Mouse (Mus musculus): ENCODE measurements at regions not wholly inside any gene's neighbourhood (a gene's known extent, or its start where the extent isn't known, plus 50 kb on each side); places are given as distances from the start of the nearest gene placed in this dataset.

DNA sequence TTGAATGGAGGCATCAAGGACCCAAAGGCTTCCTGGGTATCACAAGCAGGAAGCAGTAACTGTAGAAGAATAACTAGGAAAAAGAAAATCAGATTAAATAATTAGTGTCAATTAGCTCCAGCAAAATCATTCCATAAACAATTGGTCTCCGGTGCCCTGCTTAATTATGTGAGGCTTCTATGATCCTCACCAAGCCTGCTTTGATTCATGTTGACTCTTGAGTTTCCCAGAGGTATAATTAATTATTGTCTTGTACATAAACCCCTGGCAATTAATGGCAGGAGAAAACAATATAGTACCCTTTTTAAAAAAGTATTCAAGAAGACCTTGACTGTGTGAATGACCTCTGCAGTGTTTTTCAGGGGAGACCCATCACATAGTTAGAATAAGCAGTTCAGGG lies 61.5 kb upstream of the Sp8 start:
- H3K36me3 ChIP-seq, result no peaks in the 10 kb centered on the region
- H3K9me3 ChIP-seq, result no peaks in the 10 kb centered on the region
- no peaks in the 10 kb centered on the region for H3K27me3 ChIP-seq
- ATAC-seq (replicated peaks), result no peak
- no peak overlapping the region for H3K4me2 ChIP-seq (replicated peaks)
- H3K9ac ChIP-seq (replicated peaks), result no peak overlapping the region
- 5% methylated on average over 1 of the region's 1 CpGs for WGBS
- H3K27ac ChIP-seq (replicated peaks), result no peak overlapping the region
- H3K4me3 ChIP-seq, result no peak overlapping the region
- H3K4me1 ChIP-seq, result no peaks in the 10 kb centered on the region

DNA sequence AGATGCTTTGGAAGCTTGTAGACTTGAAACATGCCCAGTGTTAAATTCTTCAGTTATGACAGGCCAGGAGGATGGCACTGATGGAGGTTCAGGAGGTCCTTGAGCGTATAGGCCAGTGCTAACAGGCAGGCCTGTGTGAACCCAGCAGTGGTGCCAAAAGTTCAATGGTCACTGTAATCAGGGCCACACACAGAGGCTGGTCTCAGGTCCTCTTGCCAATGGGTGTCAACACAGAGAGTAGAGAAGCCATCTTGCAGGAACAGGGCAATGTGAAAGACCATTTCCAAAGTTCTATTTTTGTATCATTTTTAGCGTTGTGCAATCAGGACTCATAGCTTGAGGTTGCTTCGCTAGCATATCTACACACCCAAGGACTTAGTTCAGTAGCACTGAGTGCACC lies 64.2 kb upstream of the Sp8 start:
- no peaks in the 10 kb centered on the region for H3K9me3 ChIP-seq
- no peak for ATAC-seq (replicated peaks)
- no peaks in the 10 kb centered on the region for H3K27me3 ChIP-seq
- H3K27ac ChIP-seq (replicated peaks), result no peak overlapping the region
- no peak overlapping the region for H3K4me2 ChIP-seq (replicated peaks)
- H3K36me3 ChIP-seq, result no peaks in the 10 kb centered on the region
- WGBS, result 92% methylated on average over 3 of the region's 3 CpGs
- no peak overlapping the region for H3K4me3 ChIP-seq
- no peaks in the 10 kb centered on the region for H3K4me1 ChIP-seq
- no peak overlapping the region for H3K9ac ChIP-seq (replicated peaks)

GRCm38 (mm10) chr12:118775463-118776064 lies 70.6 kb upstream of the Sp8 start:
- Histone ChIP-seq H3K27ac (replicated peaks) (no peak overlapping the region), H3K4me3 (no peak overlapping the region), H3K4me2 (replicated peaks) (no peak overlapping the region), H3K4me1 (no peaks in the 10 kb centered on the region), H3K9me3 (no peaks in the 10 kb centered on the region), H3K36me3 (no peaks in the 10 kb centered on the region), H3K9ac (replicated peaks) (no peak overlapping the region), H3K27me3 (no peaks in the 10 kb centered on the region)
- ATAC-seq (replicated peaks), result no peak
- WGBS, result 51% methylated on average over 1 of the region's 1 CpGs

DNA sequence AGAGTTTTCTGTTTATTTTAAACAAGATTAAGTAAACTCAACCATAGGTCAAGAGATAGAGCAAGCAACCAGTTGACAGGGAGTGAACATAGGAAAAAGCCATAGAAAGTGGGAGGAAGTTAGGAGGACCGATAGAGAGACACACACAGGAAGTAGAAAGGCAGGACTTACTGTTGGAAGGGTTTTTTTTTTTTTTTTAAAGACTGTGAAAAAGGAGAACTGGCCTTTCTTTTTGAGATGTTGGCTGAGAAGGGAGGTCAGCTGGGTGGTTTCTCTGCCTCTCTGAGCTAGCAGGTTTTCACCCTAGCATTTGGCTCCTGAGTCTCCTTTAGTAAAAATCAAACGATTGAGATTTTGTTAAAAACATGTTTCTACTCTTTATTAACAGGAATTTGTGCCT lies 73.3 kb upstream of the Sp8 start:
- Histone ChIP-seq H3K27ac (replicated peaks) (no peak overlapping the region), H3K27me3 (no peaks in the 10 kb centered on the region), H3K4me3 (no peak overlapping the region), H3K4me2 (replicated peaks) (no peak overlapping the region), H3K9me3 (no peaks in the 10 kb centered on the region), H3K4me1 (no peaks in the 10 kb centered on the region), H3K36me3 (no peaks in the 10 kb centered on the region), H3K9ac (replicated peaks) (no peak overlapping the region)
- 88% methylated on average over 2 of the region's 2 CpGs for WGBS
- ATAC-seq (replicated peaks), result no peak

DNA sequence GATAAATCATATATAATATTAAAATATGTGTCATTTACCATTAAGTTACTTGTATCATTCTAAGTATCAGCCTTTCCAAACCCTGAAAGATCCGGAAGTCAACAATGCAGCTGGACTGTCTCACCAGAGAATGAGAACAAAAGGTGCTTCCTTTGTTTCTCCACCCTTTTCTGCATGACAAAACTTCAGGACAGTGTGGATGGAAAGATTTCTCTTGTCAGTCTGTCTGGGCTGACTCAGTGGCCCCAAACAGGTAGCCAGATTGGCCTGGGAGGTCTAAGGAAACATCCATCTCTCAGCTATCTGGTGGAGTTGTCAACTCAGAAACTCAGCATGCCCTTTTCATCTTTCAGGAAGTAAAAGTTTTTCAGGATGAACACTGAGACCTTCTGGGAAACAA lies 79.7 kb upstream of the Sp8 start:
- Histone ChIP-seq H3K9ac (replicated peaks) (no peak overlapping the region), H3K4me1 (no peaks in the 10 kb centered on the region), H3K9me3 (no peaks in the 10 kb centered on the region), H3K27ac (replicated peaks) (no peak overlapping the region), H3K27me3 (no peaks in the 10 kb centered on the region), H3K36me3 (no peaks in the 10 kb centered on the region), H3K4me2 (replicated peaks) (no peak overlapping the region), H3K4me3 (no peak overlapping the region)
- WGBS, result 67% methylated on average over 1 of the region's 1 CpGs
- no peak for ATAC-seq (replicated peaks)

DNA sequence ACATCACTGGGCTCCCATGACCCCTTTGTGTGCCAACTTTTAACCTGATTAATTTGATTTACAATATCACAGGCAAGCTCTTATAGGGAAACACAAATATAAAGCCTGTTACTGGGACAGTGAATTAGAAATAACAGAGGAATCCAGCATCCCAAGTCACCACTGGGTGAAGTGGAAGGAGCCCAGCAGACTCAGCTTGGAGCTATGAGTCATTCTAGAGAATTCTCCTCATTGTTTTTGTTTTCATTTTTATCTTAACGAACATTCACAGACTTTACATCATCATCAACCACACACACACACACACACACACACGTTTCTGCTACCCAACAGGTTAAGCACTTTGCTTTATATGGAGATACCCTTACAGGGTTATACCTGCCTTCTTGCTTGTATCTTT lies 92.1 kb upstream of the Sp8 start:
- Histone ChIP-seq H3K4me2 (replicated peaks) (no peak overlapping the region), H3K9ac (replicated peaks) (no peak overlapping the region), H3K4me1 (no peaks in the 10 kb centered on the region), H3K27me3 (no peaks in the 10 kb centered on the region), H3K9me3 (no peaks in the 10 kb centered on the region), H3K4me3 (no peak overlapping the region), H3K36me3 (no peaks in the 10 kb centered on the region), H3K27ac (replicated peaks) (no peak overlapping the region)
- ATAC-seq (replicated peaks), result no peak
- 55% methylated on average over 2 of the region's 2 CpGs for WGBS

DNA sequence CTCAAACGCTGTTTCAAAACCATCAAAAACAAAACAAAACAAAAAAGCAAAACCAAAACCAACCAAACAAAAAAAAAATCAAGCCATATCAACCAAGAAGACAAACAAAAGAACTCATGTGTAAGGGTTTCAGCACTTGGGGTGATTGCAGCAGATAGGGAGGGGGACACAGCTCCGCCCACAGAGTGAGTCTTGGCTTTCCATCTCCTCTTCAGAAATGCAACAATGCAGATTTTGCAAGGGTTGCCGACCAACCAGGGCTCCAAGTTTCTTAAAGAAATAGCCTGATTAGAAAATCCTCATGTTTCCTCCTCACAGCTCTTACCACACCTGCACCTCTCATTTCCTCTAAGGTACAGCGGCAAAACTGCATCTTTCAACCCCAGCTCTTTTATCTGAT lies 107.0 kb upstream of the Sp8 start:
- Histone ChIP-seq H3K4me3 (no peak overlapping the region), H3K27ac (replicated peaks) (no peak overlapping the region), H3K9ac (replicated peaks) (no peak overlapping the region), H3K27me3 (no peaks in the 10 kb centered on the region), H3K36me3 (no peaks in the 10 kb centered on the region), H3K9me3 (no peaks in the 10 kb centered on the region), H3K4me1 (no peaks in the 10 kb centered on the region), H3K4me2 (replicated peaks) (no peak overlapping the region)
- WGBS, result 67% methylated on average over 4 of the region's 4 CpGs
- no peak for ATAC-seq (replicated peaks)

- H3K4me2 ChIP-seq (replicated peaks), result no peak overlapping the region
- no peak overlapping the region for H3K27ac ChIP-seq (replicated peaks)
- peaks cover 6% of the 10 kb centered on the region; the same call in 1 of the 2 replicates for H3K27me3 ChIP-seq
- ATAC-seq (replicated peaks), result peak; percentile 55
- no peak overlapping the region for H3K4me3 ChIP-seq
- H3K9me3 ChIP-seq, result no peaks in the 10 kb centered on the region
- H3K9ac ChIP-seq (replicated peaks), result no peak overlapping the region
- 24% methylated on average over 4 of the region's 4 CpGs for WGBS
- peaks cover 11% of the 10 kb centered on the region for H3K4me1 ChIP-seq
- H3K36me3 ChIP-seq, result no peaks in the 10 kb centered on the region
Measured at GRCm38 (mm10) chr12:118725891-118726290, 120.2 kb upstream of the Sp8 start.

DNA sequence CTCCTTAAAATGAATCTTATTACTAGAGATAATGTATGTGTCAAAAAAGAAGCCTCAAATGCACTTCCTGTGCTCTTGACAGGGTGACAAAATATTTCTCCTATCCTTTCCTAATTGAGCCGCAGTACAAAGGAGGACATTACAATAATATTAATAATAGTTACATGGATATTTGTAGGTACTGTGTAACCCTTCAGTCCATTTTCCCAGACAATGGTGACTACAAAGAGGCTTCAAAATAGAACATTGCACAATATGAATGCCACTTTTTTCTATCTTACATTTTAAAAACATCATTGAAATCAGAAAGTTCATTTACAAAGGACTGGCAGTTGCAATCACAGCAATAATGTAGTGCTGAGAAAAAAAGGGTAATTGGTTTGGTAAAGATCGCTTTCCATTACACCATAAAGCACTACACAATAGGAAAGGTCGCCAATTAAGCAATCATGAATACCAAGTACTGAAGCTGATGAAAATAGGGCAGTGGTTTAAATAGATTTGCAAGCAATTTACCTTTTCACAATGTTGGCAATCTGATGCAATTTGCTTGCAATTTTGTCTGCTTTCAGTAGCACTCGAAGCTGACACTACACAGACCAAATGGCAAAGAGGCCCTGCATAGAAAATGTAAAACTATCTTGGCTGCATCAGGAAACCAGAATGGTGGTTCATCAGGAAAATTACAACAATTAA lies 126.1 kb upstream of the Sp8 start:
- WGBS, result 13% methylated on average over 4 of the region's 4 CpGs
- Histone ChIP-seq H3K4me3 (no peak overlapping the region), H3K36me3 (no peaks in the 10 kb centered on the region), H3K4me1 (peaks cover 19% of the 10 kb centered on the region), H3K4me2 (replicated peaks) (no peak overlapping the region), H3K9me3 (no peaks in the 10 kb centered on the region), H3K9ac (replicated peaks) (no peak overlapping the region), H3K27me3 (peaks cover 6% of the 10 kb centered on the region; the same call in 1 of the 2 replicates), H3K27ac (replicated peaks) (peak overlapping the region; percentile 46)
- ATAC-seq (replicated peaks), result peak; percentile 95

- ATAC-seq (replicated peaks), result no peak
- Histone ChIP-seq H3K4me1 (peaks cover 19% of the 10 kb centered on the region), H3K27me3 (peaks cover under 1% of the 10 kb centered on the region; the same call in 1 of the 2 replicates), H3K9me3 (no peaks in the 10 kb centered on the region), H3K9ac (replicated peaks) (no peak overlapping the region), H3K36me3 (no peaks in the 10 kb centered on the region), H3K4me3 (no peak overlapping the region), H3K4me2 (replicated peaks) (no peak overlapping the region), H3K27ac (replicated peaks) (no peak overlapping the region)
- 85% methylated on average over 4 of the region's 4 CpGs for WGBS
Measured at GRCm38 (mm10) chr12:118716824-118717223, 129.3 kb upstream of the Sp8 start.

DNA sequence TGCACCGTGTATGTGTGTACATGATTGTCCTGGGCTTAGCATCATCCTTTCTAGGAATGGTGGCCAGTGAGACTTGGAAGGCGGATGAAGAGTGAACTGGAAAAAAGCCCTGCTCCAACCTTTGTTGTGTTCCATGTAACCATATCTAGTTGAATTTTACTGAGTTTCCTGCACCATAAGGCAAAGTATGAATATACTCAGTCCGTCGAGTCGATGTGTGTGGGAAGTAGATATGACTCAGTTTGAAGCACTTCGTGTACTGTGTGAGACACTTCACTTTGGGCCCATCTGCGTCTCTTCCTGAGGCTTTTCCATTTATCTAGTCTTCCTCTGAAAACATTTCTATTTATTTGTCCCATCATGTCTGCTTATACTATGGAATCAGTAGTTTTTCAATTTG lies 139.5 kb upstream of the Sp8 start:
- ATAC-seq (replicated peaks), result no peak
- H3K27me3 ChIP-seq, result no peaks in the 10 kb centered on the region
- H3K4me2 ChIP-seq (replicated peaks), result no peak overlapping the region
- H3K9ac ChIP-seq (replicated peaks), result no peak overlapping the region
- no peaks in the 10 kb centered on the region for H3K36me3 ChIP-seq
- 87% methylated on average over 7 of the region's 7 CpGs for WGBS
- no peak overlapping the region for H3K27ac ChIP-seq (replicated peaks)
- no peak overlapping the region for H3K4me3 ChIP-seq
- H3K9me3 ChIP-seq, result no peaks in the 10 kb centered on the region
- H3K4me1 ChIP-seq, result peaks cover 12% of the 10 kb centered on the region; the same call in 1 of the 2 replicates

DNA sequence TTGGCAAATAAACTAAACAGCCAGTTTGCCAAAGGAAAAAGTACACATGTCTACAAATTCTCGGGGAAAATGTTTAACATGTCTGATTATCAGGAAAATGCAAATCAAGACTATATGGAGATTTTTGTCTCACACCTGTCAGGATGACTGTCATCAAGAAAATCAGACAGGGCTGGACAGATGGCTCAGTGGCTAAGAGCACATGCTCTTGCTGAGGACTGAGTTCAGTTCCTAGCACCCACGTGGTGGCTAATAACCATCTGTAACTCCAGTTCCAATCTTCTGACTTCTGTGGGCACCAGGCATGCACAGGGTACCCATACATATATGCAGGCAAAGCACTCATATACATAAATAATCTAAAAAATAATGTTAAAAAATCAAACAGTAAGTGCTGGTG lies 141.3 kb upstream of the Sp8 start:
- H3K4me3 ChIP-seq, result no peak overlapping the region
- H3K4me2 ChIP-seq (replicated peaks), result no peak overlapping the region
- H3K27me3 ChIP-seq, result no peaks in the 10 kb centered on the region
- peak; percentile 73 for ATAC-seq (replicated peaks)
- peaks cover 12% of the 10 kb centered on the region; the same call in 1 of the 2 replicates for H3K4me1 ChIP-seq
- H3K36me3 ChIP-seq, result no peaks in the 10 kb centered on the region
- 54% methylated on average over 2 of the region's 2 CpGs for WGBS
- no peaks in the 10 kb centered on the region for H3K9me3 ChIP-seq
- no peak overlapping the region for H3K9ac ChIP-seq (replicated peaks)
- H3K27ac ChIP-seq (replicated peaks), result no peak overlapping the region

DNA sequence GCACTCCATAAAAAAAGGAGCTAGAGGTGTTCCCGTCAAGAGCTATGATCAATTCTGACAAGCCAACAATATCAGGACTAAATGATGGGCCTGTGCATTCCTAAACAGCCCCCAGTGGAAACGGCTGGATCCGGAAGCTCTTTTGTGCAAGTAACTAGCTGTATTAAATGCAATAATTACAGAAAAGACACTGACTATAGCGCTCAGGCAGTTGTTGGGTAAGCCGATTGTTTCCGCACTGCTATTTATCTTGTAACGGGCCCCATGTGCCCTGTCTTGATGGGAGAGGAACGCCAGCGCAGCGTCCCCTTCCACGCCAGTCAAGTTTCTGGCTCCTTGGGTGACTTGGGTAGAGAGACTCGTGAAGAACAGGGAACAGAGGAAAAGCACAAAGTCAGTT lies 142.4 kb upstream of the Sp8 start:
- Histone ChIP-seq H3K9me3 (no peaks in the 10 kb centered on the region), H3K9ac (replicated peaks) (no peak overlapping the region), H3K27me3 (no peaks in the 10 kb centered on the region), H3K27ac (replicated peaks) (peak overlapping the region; percentile 43; the same call in 1 of the 2 replicates), H3K4me1 (peaks cover 12% of the 10 kb centered on the region; the same call in 1 of the 2 replicates), H3K4me2 (replicated peaks) (no peak overlapping the region), H3K36me3 (no peaks in the 10 kb centered on the region), H3K4me3 (no peak overlapping the region)
- 43% methylated on average over 12 of the region's 12 CpGs for WGBS
- ATAC-seq (replicated peaks), result no peak

Measured in forebrain, embryonic 15.5 days (tissue).